Mouse (Mus musculus): ENCODE data around the gene Psmd11.

DNA sequence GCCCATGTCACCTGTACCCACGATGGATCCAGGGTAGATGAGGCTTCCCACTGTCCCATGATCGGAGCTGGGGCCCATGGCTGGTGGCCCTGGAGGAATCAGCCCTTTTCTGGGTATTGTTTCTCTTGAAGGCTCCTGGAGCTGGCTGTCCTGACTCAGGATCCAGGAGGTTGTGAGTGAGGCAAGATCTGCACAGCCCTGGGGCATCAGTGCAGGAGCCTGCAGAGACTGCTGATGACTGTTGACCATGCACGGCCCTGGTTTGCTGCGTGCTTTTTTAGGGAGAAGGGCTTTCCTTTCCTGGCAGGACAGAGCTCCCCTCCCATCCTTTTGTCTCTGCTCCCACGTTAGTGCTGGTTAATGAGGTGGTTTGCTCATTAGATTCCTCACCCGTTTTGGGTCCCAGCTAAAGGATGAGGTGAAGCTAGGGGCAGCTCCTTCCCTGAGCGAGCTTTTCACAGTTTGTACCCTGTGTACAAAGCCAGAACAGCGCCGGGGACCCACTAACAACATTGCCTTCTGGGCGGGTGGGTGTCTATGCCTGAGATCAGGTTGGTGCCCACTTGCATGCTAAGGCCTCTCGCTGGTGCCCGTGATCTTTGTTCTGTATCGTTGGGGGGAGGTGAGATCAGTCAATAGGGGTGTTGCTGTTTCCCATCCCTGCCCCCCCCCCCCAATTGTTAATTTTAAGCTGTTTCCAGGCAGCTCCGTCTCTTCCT is 50.4 kb downstream of the Psmd11 start:
- no peak for TF ChIP-seq CTCF (IDR thresholded peaks at IDR 0.05; ENCODE audit: low read depth, low read length)
- TF ChIP-seq GATA1 (IDR thresholded peaks at IDR 0.05; ENCODE audit: borderline replicate concordance, low read length) = no peak
- TF ChIP-seq POLR2AphosphoS5 (IDR thresholded peaks at IDR 0.05; ENCODE audit: insufficient replicate concordance, low read depth, low read length) = no peak

Data from G1E (cell line).